Mouse (Mus musculus) liver, embryonic 16.5 days (tissue): Measurements from ENCODE around the gene Copg1. TPM values are rescaled to one million over a fixed set of nuclear protein-coding genes. Genes with fewer than 3 reads are reported as not detected.
"Not testable (repeated sequence)": the region's sequence is repeated elsewhere in the genome, so short reads cannot be mapped to it uniquely, and the experiment has no call there.

Experiments used
- ATAC-seq: fragments of 200-750 bp; cut with Nextera tagmentation; 2 replicates; pipeline ENCODE4 v1.8.0; 2017; ENCODE audit warnings: low read depth, mild to moderate bottlenecking, moderate number of reproducible peaks, moderate library complexity
- H3K27ac ChIP-seq: fragments of 300-500 bp; sonication (generic); 2 replicates; pipeline ENCODE4 v1.5.1; 2014; ENCODE audit warnings: mild to moderate bottlenecking, low read length
- H3K27me3 ChIP-seq: fragments of 300-500 bp; sonication (generic); 2 replicates; pipeline ENCODE4 v1.6.1; 2014; ENCODE audit warnings: low read depth, low read length, mixed read lengths; ENCODE audit not compliant: control insufficient read depth, insufficient read depth
- H3K36me3 ChIP-seq: fragments of 300-500 bp; sonication (generic); 2 replicates; pipeline ENCODE4 v1.6.1; 2014; ENCODE audit warnings: mild to moderate bottlenecking; ENCODE audit not compliant: control insufficient read depth, insufficient read depth
- H3K4me1 ChIP-seq: fragments of 300-500 bp; sonication (generic); 2 replicates; pipeline ENCODE4 v1.6.1; 2014; ENCODE audit warnings: low read depth, low read length, mixed read lengths; ENCODE audit not compliant: control insufficient read depth
- H3K4me2 ChIP-seq: fragments of 300-500 bp; sonication (generic); 2 replicates; pipeline ENCODE4 v1.6.1; 2014; ENCODE audit warnings: low read depth, low read length, mixed read lengths
- H3K4me3 ChIP-seq: fragments of 300-500 bp; sonication (generic); 2 replicates; pipeline ENCODE4 v1.5.1; 2014; ENCODE audit warnings: low read depth, mild to moderate bottlenecking, low read length
- H3K9ac ChIP-seq: fragments of 300-500 bp; sonication (generic); 2 replicates; pipeline ENCODE4 v1.6.1; 2014; ENCODE audit warnings: low read depth, low read length
- H3K9me3 ChIP-seq: fragments of 300-500 bp; sonication (generic); replicated peaks from 2 replicates; pipeline ENCODE4 v1.6.1; 2016; ENCODE audit warnings: low read length; ENCODE audit not compliant: control insufficient read depth
- WGBS: fragments of 180-500 bp; shearing (Covaris S2); extraction: QIAGEN DNeasy Blood & Tissue Kit; methylation state at CpG from one replicate; pipeline ENCODE4 v1.1.7; 2014; ENCODE audit not compliant: insufficient replicate concordance; 5-methylcytosine and 5-hydroxymethylcytosine counted together
- polyA plus RNA-seq: library from polyadenylated mRNA; unstranded; fragments of >200 nt; fragmentation: Nextera tagmentation; extraction: Ambion mirVana; gene quantifications from 2 replicates; pipeline ENCODE4 v1.2.1, GENCODE M21; 2015

Copg1 gene
- polyA plus RNA-seq, 1 experiment from 2014 or later = 59.3 TPM

DNA sequence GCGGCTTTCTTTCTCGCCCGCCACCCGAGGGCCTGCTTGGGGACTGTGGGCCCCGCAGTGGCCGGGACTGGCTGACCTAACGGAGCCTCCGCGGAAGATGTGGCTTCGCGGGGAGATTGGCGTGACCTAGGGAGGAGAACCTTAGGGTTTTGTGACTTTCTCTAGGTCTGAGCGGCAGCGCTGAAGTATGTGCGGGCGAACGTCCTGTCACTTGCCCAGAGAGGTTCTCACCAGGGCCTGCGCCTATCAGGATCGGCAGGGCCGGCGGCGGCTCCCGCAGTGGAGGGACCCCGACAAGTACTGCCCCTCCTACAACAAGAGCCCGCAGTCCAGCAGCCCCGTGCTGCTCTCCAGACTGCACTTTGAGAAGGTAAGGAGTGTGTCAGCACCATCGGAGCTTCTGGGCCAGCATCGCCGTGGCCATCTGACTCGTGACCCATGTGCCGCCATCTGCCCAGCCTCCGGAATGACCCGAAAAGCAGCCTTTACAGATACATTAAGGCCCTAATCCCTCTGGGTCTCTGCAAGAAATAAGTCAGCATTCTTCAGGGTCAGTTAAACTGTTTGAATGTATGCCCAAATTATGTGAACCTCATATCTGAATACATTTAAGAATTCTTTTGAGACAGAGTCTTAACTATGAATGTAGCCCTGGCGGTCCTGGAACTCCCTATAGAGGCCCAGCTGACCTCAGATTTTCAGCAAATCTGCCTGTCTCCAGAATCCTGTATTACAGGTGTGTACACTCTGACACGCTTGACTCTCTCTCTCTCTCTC is 26.9 kb downstream of the Copg1 start:
- H3K9ac ChIP-seq = peak overlapping the region; percentile 93
- 6% methylated on average over 35 of the region's 35 CpGs for WGBS
- peak overlapping the region; percentile 92 for H3K4me3 ChIP-seq
- no peaks in the 10 kb centered on the region for H3K27me3 ChIP-seq
- H3K27ac ChIP-seq = peak overlapping the region; percentile 84
- peak overlapping the region; percentile 99 for H3K4me2 ChIP-seq
- ATAC-seq = peak; percentile 41
- peaks cover 29% of the 10 kb centered on the region for H3K36me3 ChIP-seq
- no peaks in the 10 kb centered on the region for H3K9me3 ChIP-seq
- peaks cover 14% of the 10 kb centered on the region for H3K4me1 ChIP-seq

DNA sequence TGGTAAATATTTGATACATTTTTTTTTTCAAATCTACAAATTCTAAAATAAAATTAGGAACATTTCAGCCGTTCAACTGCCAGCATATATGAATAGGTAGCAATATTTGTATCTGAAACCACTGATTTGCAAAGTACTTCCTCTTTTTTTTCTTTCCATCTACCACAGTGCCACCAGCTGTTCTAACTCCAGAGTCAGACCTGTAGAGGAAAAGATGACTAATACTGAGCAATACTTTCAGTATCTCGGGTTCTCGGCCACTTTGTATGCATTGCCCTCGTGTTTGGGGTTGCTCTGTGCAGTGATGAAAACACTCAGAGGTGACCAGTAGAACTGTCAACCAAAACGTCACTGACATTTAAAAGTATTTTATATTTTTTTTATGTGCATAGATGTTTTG is 28.3 kb downstream of the Copg1 start:
- no peaks in the 10 kb centered on the region for H3K9me3 ChIP-seq
- peaks cover 17% of the 10 kb centered on the region for H3K36me3 ChIP-seq
- no peaks in the 10 kb centered on the region for H3K27me3 ChIP-seq
- ATAC-seq = no peak
- peaks cover 14% of the 10 kb centered on the region for H3K4me1 ChIP-seq
- no peak overlapping the region for H3K4me3 ChIP-seq
- no peak overlapping the region for H3K27ac ChIP-seq
- 31% methylated on average over 5 of the region's 5 CpGs for WGBS
- no peak overlapping the region for H3K9ac ChIP-seq
- H3K4me2 ChIP-seq = no peak overlapping the region

DNA sequence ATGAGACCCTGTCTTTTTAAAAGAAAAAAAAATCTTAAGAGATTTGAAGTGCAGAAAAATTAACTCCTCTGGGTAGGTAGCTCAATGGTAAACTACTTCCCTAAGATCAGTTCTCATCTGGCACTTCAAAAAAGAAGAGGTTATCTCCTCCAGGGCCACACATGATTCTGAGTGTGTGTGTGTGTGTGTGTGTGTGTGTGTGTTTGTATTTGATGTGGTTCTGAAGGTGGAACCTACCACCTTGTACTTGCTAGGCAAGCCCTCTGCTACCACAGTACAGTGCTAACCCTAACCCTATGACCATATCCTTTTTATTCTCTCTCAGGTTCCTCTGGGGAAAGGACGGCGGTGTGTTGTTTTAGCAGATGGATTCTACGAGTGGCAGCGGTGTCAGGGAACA is 33.6 kb downstream of the Copg1 start:
- H3K9ac ChIP-seq = no peak overlapping the region
- 92% methylated on average over 4 of the region's 4 CpGs for WGBS
- H3K9me3 ChIP-seq = no peaks in the 10 kb centered on the region
- H3K27ac ChIP-seq = no peak overlapping the region
- no peak overlapping the region for H3K4me3 ChIP-seq
- no peak for ATAC-seq
- H3K27me3 ChIP-seq = no peaks in the 10 kb centered on the region
- H3K4me1 ChIP-seq = no peaks in the 10 kb centered on the region
- H3K36me3 ChIP-seq = peaks cover 8% of the 10 kb centered on the region
- H3K4me2 ChIP-seq = no peak overlapping the region

DNA sequence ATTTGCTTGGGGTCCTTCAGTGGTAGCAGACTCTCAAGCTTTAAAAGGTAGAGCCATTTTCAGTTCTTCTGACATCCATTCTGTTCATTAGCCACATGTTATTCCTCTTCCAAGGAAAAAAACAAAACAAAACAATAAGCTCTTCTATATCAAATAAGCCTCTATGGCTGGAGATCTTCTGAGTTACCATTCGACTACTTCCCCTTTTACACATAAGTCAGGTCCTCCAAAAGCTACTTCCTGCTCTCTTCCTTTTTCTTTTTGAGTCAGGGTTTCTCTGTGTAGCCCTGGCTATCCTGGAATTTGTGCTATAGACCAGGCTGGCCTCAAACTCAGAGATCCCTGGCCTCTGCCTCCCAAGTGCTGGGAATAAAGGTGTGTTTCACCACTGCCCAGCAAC is 36.0 kb downstream of the Copg1 start:
- no peak overlapping the region for H3K4me2 ChIP-seq
- H3K36me3 ChIP-seq = no peaks in the 10 kb centered on the region; the same call in none of the 2 replicates
- no peak overlapping the region for H3K4me3 ChIP-seq
- H3K4me1 ChIP-seq = no peaks in the 10 kb centered on the region
- H3K27me3 ChIP-seq = no peaks in the 10 kb centered on the region
- no peaks in the 10 kb centered on the region for H3K9me3 ChIP-seq
- no peak for ATAC-seq
- 31% methylated on average over 1 of the region's 1 CpGs for WGBS
- no peak overlapping the region for H3K27ac ChIP-seq
- no peak overlapping the region for H3K9ac ChIP-seq

- H3K4me1 ChIP-seq = no peaks in the 10 kb centered on the region
- no peak overlapping the region for H3K4me2 ChIP-seq
- ATAC-seq = no peak
- H3K27me3 ChIP-seq = no peaks in the 10 kb centered on the region
- no peak overlapping the region for H3K9ac ChIP-seq
- WGBS = 60% methylated on average over 5 of the region's 5 CpGs
- peaks cover 3% of the 10 kb centered on the region for H3K36me3 ChIP-seq
- no peaks in the 10 kb centered on the region for H3K9me3 ChIP-seq
- H3K4me3 ChIP-seq = no peak overlapping the region
- no peak overlapping the region for H3K27ac ChIP-seq
Observed at GRCm38 (mm10) chr6:87935037-87935436, 47.4 kb downstream of the Copg1 start.

- H3K9ac ChIP-seq = no peak overlapping the region
- H3K4me3 ChIP-seq = no peak overlapping the region
- no peaks in the 10 kb centered on the region for H3K36me3 ChIP-seq
- ATAC-seq = peak; percentile 73
- H3K9me3 ChIP-seq = no peaks in the 10 kb centered on the region
- no peak overlapping the region for H3K27ac ChIP-seq
- no peaks in the 10 kb centered on the region for H3K4me1 ChIP-seq
- WGBS = 68% methylated on average over 19 of the region's 19 CpGs
- H3K4me2 ChIP-seq = no peak overlapping the region
- H3K27me3 ChIP-seq = no peaks in the 10 kb centered on the region
Observed at GRCm38 (mm10) chr6:87937178-87937788, 49.7 kb downstream of the Copg1 start.

GRCm38 (mm10) chr6:87938941-87939340 is 51.3 kb downstream of the Copg1 start:
- Histone ChIP-seq H3K9me3 (no peaks in the 10 kb centered on the region), H3K9ac (no peak overlapping the region), H3K4me2 (no peak overlapping the region), H3K27me3 (no peaks in the 10 kb centered on the region), H3K4me1 (no peaks in the 10 kb centered on the region), H3K4me3 (no peak overlapping the region), H3K27ac (no peak overlapping the region), H3K36me3 (no peaks in the 10 kb centered on the region)
- ATAC-seq = no peak
- WGBS = 75% methylated on average over 3 of the region's 3 CpGs

- no peaks in the 10 kb centered on the region for H3K36me3 ChIP-seq
- no peaks in the 10 kb centered on the region for H3K27me3 ChIP-seq
- H3K4me3 ChIP-seq = no peak overlapping the region
- no peak overlapping the region for H3K9ac ChIP-seq
- H3K4me1 ChIP-seq = no peaks in the 10 kb centered on the region
- H3K9me3 ChIP-seq = no peaks in the 10 kb centered on the region
- no peak overlapping the region for H3K27ac ChIP-seq
- 71% methylated on average over 7 of the region's 7 CpGs for WGBS
- no peak for ATAC-seq
- no peak overlapping the region for H3K4me2 ChIP-seq
Observed at GRCm38 (mm10) chr6:87942179-87942578, 54.6 kb downstream of the Copg1 start.

GRCm38 (mm10) chr6:87962457-87962856 is 74.8 kb downstream of the Copg1 start:
- H3K36me3 ChIP-seq, H3K4me2 ChIP-seq, H3K9me3 ChIP-seq, H3K9ac ChIP-seq, H3K27ac ChIP-seq, H3K4me3 ChIP-seq, ATAC-seq, H3K4me1 ChIP-seq, H3K27me3 ChIP-seq: not testable (repeated sequence)
- WGBS = 62% methylated on average over 4 of the region's 4 CpGs
